Mouse (Mus musculus): Measurements from ENCODE around the gene Mrpl53.

- TF ChIP-seq POLR2A (IDR thresholded peaks at IDR 0.05; ENCODE audit: control insufficient read depth, low read depth, low read length) (no peak), CTCF (IDR thresholded peaks at IDR 0.05; ENCODE audit: control insufficient read depth, insufficient read depth, insufficient replicate concordance, low read depth, low read length) (no peak)
Observed at GRCm38 (mm10) chr6:83134951-83135513, 26.2 kb downstream of the Mrpl53 start, which contains the start of gene Rtkn.
